Mouse (Mus musculus): Measurements from ENCODE around the gene Mrgprd.

GRCm38 (mm10) chr7:145332376-145333041 is 17.9 kb downstream of the Mrgprd start:
- TF ChIP-seq POLR2A (IDR thresholded peaks at IDR 0.05; ENCODE audit: low read depth, low read length) (no peak), CTCF (IDR thresholded peaks at IDR 0.05; ENCODE audit: extremely low read depth, insufficient read depth, insufficient read length, insufficient replicate concordance) (no peak)
